Mouse (Mus musculus): ENCODE data around the gene D430041D05Rik.

DNA sequence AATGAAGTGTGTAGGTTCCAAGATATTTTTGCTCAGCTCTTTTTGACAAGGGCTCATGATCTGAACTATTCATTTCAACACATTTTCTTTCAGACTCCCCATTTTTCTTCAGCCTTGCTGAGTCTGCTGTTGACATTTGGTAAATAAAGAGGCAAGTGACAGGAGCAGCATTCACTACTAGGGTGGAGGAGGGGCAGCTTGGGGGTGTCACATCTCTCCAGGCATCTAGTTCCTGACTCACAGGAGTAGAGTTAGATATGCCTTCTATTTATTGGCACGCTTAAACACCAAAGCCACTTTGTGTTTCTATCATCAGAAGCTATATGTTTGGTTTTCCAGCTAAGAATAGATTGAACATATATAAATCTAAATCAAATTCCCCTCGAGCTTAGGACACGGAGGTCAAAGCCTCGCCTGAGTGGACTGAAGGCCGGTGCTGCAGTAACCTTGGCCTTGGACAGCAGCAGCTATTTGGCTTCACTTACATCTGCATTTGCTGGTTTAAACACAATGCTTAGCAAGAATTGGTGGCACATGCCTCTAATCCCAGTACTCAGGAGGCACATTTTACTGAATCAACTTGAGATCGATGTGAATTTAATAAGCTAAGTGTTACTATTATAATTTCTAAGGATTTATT lies 12.0 kb downstream of the D430041D05Rik start:
- TF ChIP-seq CTCF (IDR thresholded peaks at IDR 0.05; ENCODE audit: low read depth, low read length) = no peak
- TF ChIP-seq POLR2A (IDR thresholded peaks at IDR 0.05; ENCODE audit: borderline replicate concordance, low read depth, low read length) = no peak
